Mouse (Mus musculus) myocyte (in vitro differentiated cells): ENCODE data around the gene Commd6. TPM values are rescaled to one million over a fixed set of nuclear protein-coding genes. Genes with fewer than 3 reads are reported as not detected.

Experiments used
- H3K27me3 ChIP-seq: one replicate; pipeline ENCODE4 v1.6.1; 2011; ENCODE audit not compliant: control insufficient read depth, insufficient read depth, insufficient read length
- H3K36me3 ChIP-seq: one replicate; pipeline ENCODE4 v1.6.1; 2011; ENCODE audit not compliant: control insufficient read depth, insufficient read depth
- H3K4me2 ChIP-seq: one replicate; pipeline ENCODE4 v1.6.1; 2011; ENCODE audit warnings: low read depth, control low read depth
- H3K4me3 ChIP-seq: one replicate; pipeline ENCODE4 v1.5.1; 2011; ENCODE audit warnings: mild to moderate bottlenecking, control low read depth, moderate library complexity
- H3K79me2 ChIP-seq: one replicate; pipeline ENCODE4 v1.6.1; 2011; ENCODE audit not compliant: control insufficient read depth, insufficient read depth
- H3ac ChIP-seq: one replicate; pipeline ENCODE4 v1.6.1; 2011; ENCODE audit not compliant: control insufficient read depth, insufficient read length
- CEBPB ChIP-seq: IDR thresholded peaks from 2 replicates; pipeline ENCODE4 v1.6.1; 2011; ENCODE audit warnings: mild to moderate bottlenecking, moderate library complexity; ENCODE audit not compliant: poor library complexity, insufficient read depth, severe bottlenecking
- E2F4 ChIP-seq: IDR thresholded peaks from one replicate; pipeline ENCODE4 v1.6.1; 2011; ENCODE audit warnings: mild to moderate bottlenecking, control low read depth, moderate library complexity; ENCODE audit not compliant: insufficient read depth
- MAX ChIP-seq: IDR thresholded peaks from one replicate; pipeline ENCODE4 v1.6.1; 2011; ENCODE audit warnings: low read depth, mild to moderate bottlenecking, control low read depth
- MYOD1 ChIP-seq, 3 experiments: IDR thresholded peaks; one replicate each; pipeline ENCODE4 v1.6.1; 2011; ENCODE audit warnings: control low read depth in 2 of 3, low read depth in 2 of 3, mild to moderate bottlenecking in 2 of 3, moderate library complexity in 1 of 3; ENCODE audit not compliant: insufficient read length in 2 of 3, control insufficient read depth in 1 of 3
- MYOG ChIP-seq, 3 experiments: IDR thresholded peaks; one replicate each; pipeline ENCODE4 v1.6.1; 2011; ENCODE audit warnings: control low read depth in 2 of 3, low read depth in 2 of 3, mild to moderate bottlenecking in 2 of 3; ENCODE audit not compliant: insufficient read length in 2 of 3, control insufficient read depth in 1 of 3, insufficient read depth in 1 of 3
- POLR2A ChIP-seq: IDR thresholded peaks from one replicate; pipeline ENCODE4 v1.6.1; 2011; ENCODE audit warnings: low read depth, mild to moderate bottlenecking, control low read depth, moderate library complexity; ENCODE audit not compliant: insufficient read length
- POLR2AphosphoS2 ChIP-seq: IDR thresholded peaks from one replicate; pipeline ENCODE4 v1.6.1; 2011; ENCODE audit warnings: low read depth, control low read depth; ENCODE audit not compliant: insufficient read length
- REST ChIP-seq: IDR thresholded peaks from one replicate; pipeline ENCODE4 v1.6.1; 2011; ENCODE audit warnings: mild to moderate bottlenecking, control low read depth, moderate library complexity; ENCODE audit not compliant: insufficient read depth, insufficient read length
- SRF ChIP-seq: IDR thresholded peaks from one replicate; pipeline ENCODE4 v1.6.1; 2011; ENCODE audit warnings: low read depth; ENCODE audit not compliant: control insufficient read depth, insufficient read length
- TCF12 ChIP-seq: IDR thresholded peaks from one replicate; pipeline ENCODE4 v1.6.1; 2011; ENCODE audit warnings: mild to moderate bottlenecking, control low read depth; ENCODE audit not compliant: poor library complexity, insufficient read depth, severe bottlenecking
- TCF3 ChIP-seq: IDR thresholded peaks from one replicate; pipeline ENCODE4 v1.6.1; 2011; ENCODE audit warnings: low read depth, control low read depth; ENCODE audit not compliant: insufficient read length
- USF1 ChIP-seq: IDR thresholded peaks from one replicate; pipeline ENCODE4 v1.6.1; 2011; ENCODE audit warnings: low read depth, mild to moderate bottlenecking, control low read depth, moderate library complexity
- polyA plus RNA-seq: library from polyadenylated mRNA; unstranded; fragments of >200 nt; fragmentation: generic; extraction: Trizol; gene quantifications from one replicate; pipeline ENCODE4 v1.2.1, GENCODE M21; 2012; ENCODE audit warnings: missing spikeins

Commd6 gene
- polyA plus RNA-seq, result 39.0 TPM

DNA sequence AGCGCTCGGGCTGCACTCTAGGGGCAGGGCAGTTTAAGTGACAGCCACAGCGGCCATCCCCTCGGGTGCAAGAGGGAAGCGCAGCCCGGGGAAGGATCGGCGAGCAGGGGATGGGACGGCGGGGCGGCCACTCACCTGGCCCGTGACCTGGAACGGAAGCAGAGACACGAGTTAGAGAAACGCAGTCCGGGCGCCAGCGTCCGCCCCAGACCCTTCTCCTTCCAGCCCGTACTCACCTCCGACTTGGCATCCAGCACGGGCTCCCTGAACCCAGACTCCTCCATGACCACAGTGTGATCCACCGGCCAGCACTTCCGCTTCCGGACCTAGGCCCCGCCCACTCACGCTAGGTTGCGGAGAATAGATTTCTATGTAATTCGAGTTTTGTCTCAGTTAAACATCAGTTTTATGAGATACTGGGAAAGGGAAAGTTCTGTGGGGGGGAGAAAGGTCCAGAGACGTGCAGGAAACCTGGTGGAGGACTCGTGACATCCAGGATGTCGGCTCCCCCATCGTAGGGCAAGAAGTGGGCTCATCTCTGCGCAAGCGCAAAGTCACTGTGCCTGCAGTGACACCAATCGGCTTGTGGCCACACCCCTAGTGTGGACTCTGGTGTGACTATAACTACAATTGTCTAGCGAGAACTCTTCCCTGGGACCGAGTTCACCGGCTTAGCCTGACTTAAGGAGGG is at the start of gene Commd6:
Gene Commd6, minus strand, starts transcription at position 534 of the 691 bp plus-strand sequence.
- TF ChIP-seq USF1, result peak; percentile 16
- no peak for TF ChIP-seq TCF12
- peak; percentile 80 for TF ChIP-seq POLR2AphosphoS2
- TF ChIP-seq POLR2A, result peak; percentile 88
- TF ChIP-seq SRF, result peak; percentile 24
- TF ChIP-seq MYOD1 (IDR thresholded peaks at IDR 0.05; ENCODE audit: control insufficient read depth in 1 of 3, insufficient read length in 2 of 3, low read depth in 2 of 3), result peak in 1 of 3 experiments; percentile 29

DNA sequence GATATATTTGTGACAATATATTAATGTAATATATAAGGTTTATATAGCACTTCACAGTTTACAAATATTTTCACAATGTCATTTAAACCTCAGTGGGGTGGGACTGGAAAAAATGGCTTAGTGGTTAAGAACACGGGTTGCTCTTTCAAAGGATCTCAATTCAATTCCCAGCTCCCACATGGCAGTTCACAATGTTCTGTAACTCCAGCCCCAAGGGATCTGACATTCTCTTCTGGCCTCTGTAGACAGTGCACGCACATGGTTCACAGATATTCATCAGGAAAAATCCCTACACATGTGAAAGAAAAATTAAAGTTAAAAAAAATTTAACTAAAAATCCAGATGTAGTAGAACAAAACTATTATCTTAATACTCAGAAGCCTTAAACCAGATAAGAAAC is 47.9 kb upstream of the Commd6 start:
- no peak overlapping the region for H3ac ChIP-seq
- no peak overlapping the region for H3K4me3 ChIP-seq
- no peaks in the 10 kb centered on the region for H3K27me3 ChIP-seq
- peaks cover 5% of the 10 kb centered on the region for H3K36me3 ChIP-seq
- H3K79me2 ChIP-seq, result no peaks in the 10 kb centered on the region
- TF ChIP-seq MAX (no peak), POLR2AphosphoS2 (no peak), POLR2A (no peak), USF1 (no peak), TCF3 (no peak)
- H3K4me2 ChIP-seq, result no peak overlapping the region

More for the DNA sequence above, at the start of gene Commd6:
- Histone ChIP-seq H3ac (peak within 1 kb of the TSS; percentile 65), H3K4me2 (peak within 1 kb of the TSS; percentile 88), H3K36me3 (peaks cover under 1% of the 10 kb centered on the region), H3K4me3 (peak within 1 kb of the TSS; percentile 76), H3K27me3 (no peaks in the 10 kb centered on the region), H3K79me2 (peaks cover 14% of the 10 kb centered on the region)

DNA sequence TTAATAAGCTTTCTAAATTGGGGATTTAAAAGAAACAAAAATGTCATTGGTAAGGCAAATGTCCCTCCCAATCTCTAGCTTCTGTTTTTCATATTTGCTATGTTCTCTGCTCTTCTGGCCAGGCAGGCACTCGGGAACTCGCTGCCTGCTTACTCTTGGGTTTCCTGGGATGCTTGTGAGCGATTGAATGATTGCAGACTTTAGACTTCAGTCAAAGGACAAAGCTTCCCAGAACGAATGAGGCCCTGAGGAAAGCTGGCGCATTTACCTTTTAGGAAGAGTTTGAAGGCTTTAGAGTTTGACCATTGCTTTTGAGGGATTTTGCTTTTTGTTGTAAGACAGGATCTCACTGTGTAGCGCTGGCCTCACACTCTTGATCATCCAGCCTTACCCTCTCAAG is 47.2 kb upstream of the Commd6 start:
- H3K79me2 ChIP-seq, result no peaks in the 10 kb centered on the region
- H3K4me2 ChIP-seq, result no peak overlapping the region
- H3K36me3 ChIP-seq, result peaks cover 5% of the 10 kb centered on the region
- TF ChIP-seq TCF12 (no peak), POLR2AphosphoS2 (no peak), E2F4 (no peak), REST (no peak), POLR2A (no peak), SRF (no peak), CEBPB (no peak), MAX (no peak), USF1 (no peak), MYOD1 (IDR thresholded peaks at IDR 0.05; ENCODE audit: control insufficient read depth in 1 of 3, insufficient read length in 2 of 3, low read depth in 2 of 3) (no peak), TCF3 (no peak), MYOG (IDR thresholded peaks at IDR 0.05; ENCODE audit: control insufficient read depth in 1 of 3, insufficient read depth in 1 of 3, insufficient read length in 2 of 3, low read depth in 2 of 3) (no peak)
- no peaks in the 10 kb centered on the region for H3K27me3 ChIP-seq
- no peak overlapping the region for H3ac ChIP-seq
- no peak overlapping the region for H3K4me3 ChIP-seq

DNA sequence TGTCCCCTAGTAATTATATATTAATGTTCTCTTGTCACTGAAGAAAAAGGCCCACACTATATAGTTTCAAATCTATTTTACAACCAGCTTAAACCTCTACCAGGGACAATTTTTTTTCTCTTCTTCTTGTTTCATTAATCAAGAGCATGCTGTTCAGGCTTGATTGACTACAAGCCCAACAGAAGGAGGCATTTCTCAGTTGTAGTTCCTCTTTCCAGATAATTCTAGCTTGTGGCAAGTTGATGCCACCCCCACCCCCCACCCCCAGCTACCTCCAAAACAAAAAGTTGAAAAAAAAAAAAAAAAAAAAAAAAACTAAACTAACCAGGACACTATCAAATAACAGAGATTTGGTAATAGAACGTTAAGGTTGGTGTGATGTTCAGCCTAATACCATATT is 31.7 kb upstream of the Commd6 start:
- Histone ChIP-seq H3K27me3 (no peaks in the 10 kb centered on the region), H3K4me3 (no peak overlapping the region), H3K36me3 (peaks cover 9% of the 10 kb centered on the region), H3K4me2 (no peak overlapping the region), H3K79me2 (no peaks in the 10 kb centered on the region), H3ac (no peak overlapping the region)
- TF ChIP-seq MYOG (IDR thresholded peaks at IDR 0.05; ENCODE audit: control insufficient read depth in 1 of 3, insufficient read depth in 1 of 3, insufficient read length in 2 of 3, low read depth in 2 of 3) (no peak), MYOD1 (IDR thresholded peaks at IDR 0.05; ENCODE audit: control insufficient read depth in 1 of 3, insufficient read length in 2 of 3, low read depth in 2 of 3) (no peak), TCF12 (no peak), CEBPB (no peak), REST (no peak), POLR2A (no peak), POLR2AphosphoS2 (no peak)

DNA sequence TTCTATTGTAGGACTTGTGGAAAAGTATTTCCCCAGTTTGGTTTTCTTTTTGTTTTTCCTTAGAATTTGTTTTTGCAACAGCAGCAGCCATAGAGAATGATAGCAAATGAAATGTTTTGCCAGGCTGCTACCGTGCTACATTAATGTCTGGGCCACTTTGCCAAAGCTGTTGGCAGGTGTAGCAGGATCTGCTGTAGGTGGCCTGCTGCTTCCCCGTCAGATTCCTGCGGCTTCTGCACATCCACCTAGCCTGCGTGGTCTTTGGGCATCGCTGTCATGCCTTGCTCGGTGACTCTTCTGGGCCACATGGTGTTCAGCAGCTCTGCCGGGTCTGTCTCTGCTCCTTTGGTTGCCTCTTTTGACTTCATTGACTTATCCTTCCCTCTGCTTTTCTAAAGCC is 28.1 kb upstream of the Commd6 start:
- Histone ChIP-seq H3K79me2 (no peaks in the 10 kb centered on the region), H3K4me2 (no peak overlapping the region)
- TF ChIP-seq REST (no peak), SRF (no peak), TCF3 (no peak)

More for the DNA sequence above, 28.1 kb upstream of the Commd6 start:
- Histone ChIP-seq H3K4me3 (no peak overlapping the region), H3K36me3 (peaks cover 9% of the 10 kb centered on the region), H3K27me3 (no peaks in the 10 kb centered on the region), H3ac (no peak overlapping the region)
